In the genomic region with DNA sequence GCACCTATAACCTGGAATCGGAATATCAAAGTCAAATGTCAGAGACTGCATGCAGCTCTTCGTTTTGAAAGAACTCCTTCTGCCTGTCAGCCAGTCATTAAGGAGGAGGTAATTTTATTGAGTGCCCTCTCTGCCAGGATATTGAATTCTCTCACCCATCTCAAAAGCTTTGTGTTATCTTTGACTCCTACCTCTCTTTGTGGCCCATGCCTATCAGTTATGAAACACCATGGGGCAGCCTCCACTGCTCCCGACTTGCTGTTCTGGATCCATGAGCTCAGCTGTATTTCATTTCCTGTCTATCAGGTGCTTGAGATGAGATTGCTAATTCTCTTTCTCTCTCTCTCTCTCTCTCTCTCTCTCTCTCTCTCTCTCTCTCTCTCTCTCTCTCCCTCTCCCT, we compare ENCODE assay signal across 24 mouse cellular contexts.
DNase-seq lines count a peak whose midpoint lies in the region; ATAC-seq and TF ChIP-seq lines count a peak whose summit lies in the region.
"Had no signal": no experiment of that assay in that cellular context is flagged by ENCODE, and none has a peak within 500 bp of the region (broad histone marks: within the 10 kb centered on the region; RNA-seq: fewer than 3 reads in every experiment).

No protein-coding gene starts in this region.

- TF ChIP-seq POLR2A in brain, embryonic 14.5 days (IDR thresholded peaks at IDR 0.05; ENCODE audit: borderline replicate concordance, extremely low read depth, insufficient read depth, insufficient read length, poor library complexity, severe bottlenecking) = no peak

- no peak overlapping the region for H3K4me3 ChIP-seq in hindbrain, embryonic 10.5 days
- H3K4me3 ChIP-seq in hindbrain, embryonic 13.5 days = no peak overlapping the region
- no peak overlapping the region for H3K4me3 ChIP-seq in midbrain, embryonic 12.5 days
- H3K4me3 ChIP-seq in midbrain, postnatal 0 days (ENCODE audit: low read depth, low read length) = no peak overlapping the region
- H3K4me3 ChIP-seq: embryonic facial prominence, embryonic 10.5 days; embryonic facial prominence, embryonic 13.5 days; erythroblast, embryonic 14.5 days; heart, adult 2 months; heart, embryonic 10.5 days; heart, embryonic 13.5 days had no signal

- no peak overlapping the region for H3K9ac ChIP-seq in hindbrain, embryonic 13.5 days
- no peak overlapping the region for H3K9ac ChIP-seq in midbrain, embryonic 12.5 days (replicated peaks)
- no peak overlapping the region for H3K9ac ChIP-seq in midbrain, postnatal 0 days (replicated peaks; ENCODE audit: low read length, poor library complexity, severe bottlenecking)
- H3K9ac ChIP-seq: embryonic facial prominence, embryonic 13.5 days; heart, embryonic 13.5 days; hindbrain, embryonic 14.5 days had no signal

- no peak for TF ChIP-seq CTCF in midbrain, postnatal 0 days (IDR thresholded peaks at IDR 0.05)
- TF ChIP-seq CTCF in brain, embryonic 14.5 days (IDR thresholded peaks at IDR 0.05; ENCODE audit: borderline replicate concordance, extremely low read depth, insufficient read depth, insufficient read length) = no peak

- H3K9me3 ChIP-seq in hindbrain, embryonic 10.5 days = no peaks in the 10 kb centered on the region
- no peaks in the 10 kb centered on the region for H3K9me3 ChIP-seq in hindbrain, embryonic 13.5 days
- H3K9me3 ChIP-seq in midbrain, embryonic 12.5 days = no peaks in the 10 kb centered on the region
- H3K9me3 ChIP-seq in midbrain, postnatal 0 days (ENCODE audit: low read length) = no peaks in the 10 kb centered on the region
- H3K9me3 ChIP-seq: embryonic facial prominence, embryonic 10.5 days; embryonic facial prominence, embryonic 13.5 days; heart, embryonic 10.5 days; heart, embryonic 13.5 days had no signal

- no peak for ATAC-seq in hindbrain, embryonic 13.5 days (ENCODE audit: low FRiP score)
- ATAC-seq in midbrain, embryonic 12.5 days (ENCODE audit: low FRiP score, low read depth) = 0 out of 2 replicates have a peak, but pooled peaks have one; percentile 38
- ATAC-seq in midbrain, postnatal 0 days (ENCODE audit: low FRiP score) = no peak
- ATAC-seq: CD4-positive, CD25-positive, alpha-beta regulatory T cell, adult 4 months had no signal

- H3K27me3 ChIP-seq in hindbrain, embryonic 10.5 days (ENCODE audit: insufficient read depth, poor library complexity, severe bottlenecking) = no peaks in the 10 kb centered on the region
- no peaks in the 10 kb centered on the region for H3K27me3 ChIP-seq in hindbrain, embryonic 13.5 days
- H3K27me3 ChIP-seq in midbrain, embryonic 12.5 days = no peaks in the 10 kb centered on the region
- H3K27me3 ChIP-seq in midbrain, postnatal 0 days (ENCODE audit: insufficient read depth, low read length) = no peaks in the 10 kb centered on the region
- H3K27me3 ChIP-seq: embryonic facial prominence, embryonic 13.5 days; heart, embryonic 13.5 days had no signal

- WGBS in hindbrain, embryonic 10.5 days = 68% methylated on average over 3 of the region's 3 CpGs
- WGBS in hindbrain, embryonic 13.5 days = 55% methylated on average over 3 of the region's 3 CpGs
- 62% methylated on average over 3 of the region's 3 CpGs for WGBS in midbrain, embryonic 12.5 days
- WGBS in midbrain, postnatal 0 days = 51% methylated on average over 3 of the region's 3 CpGs

- H3K27ac ChIP-seq in hindbrain, embryonic 10.5 days = peak overlapping the region; percentile 35; the same call in 1 of the 2 replicates
- no peak overlapping the region for H3K27ac ChIP-seq in hindbrain, embryonic 13.5 days
- H3K27ac ChIP-seq in midbrain, embryonic 12.5 days (replicated peaks) = no peak overlapping the region
- no peak overlapping the region for H3K27ac ChIP-seq in midbrain, postnatal 0 days (ENCODE audit: low read depth, low read length)
- H3K27ac ChIP-seq: embryonic facial prominence, embryonic 10.5 days; embryonic facial prominence, embryonic 13.5 days; heart, adult 2 months; heart, embryonic 10.5 days; heart, embryonic 13.5 days; hindbrain, embryonic 14.5 days had no signal

- H3K4me2 ChIP-seq in hindbrain, embryonic 13.5 days = no peak overlapping the region
- no peak overlapping the region for H3K4me2 ChIP-seq in midbrain, embryonic 12.5 days (replicated peaks)
- H3K4me2 ChIP-seq in midbrain, postnatal 0 days (ENCODE audit: low read depth, low read length, poor library complexity, severe bottlenecking) = no peak overlapping the region
- H3K4me2 ChIP-seq: embryonic facial prominence, embryonic 13.5 days; heart, embryonic 13.5 days; hindbrain, embryonic 14.5 days had no signal

- DNase-seq in hindbrain, embryonic 10.5 days (ENCODE audit: low spot score) = no peak
- no peak for DNase-seq in midbrain, postnatal 0 days (ENCODE audit: low spot score)
- DNase-seq in brain, embryonic 14.5 days (ENCODE audit: low read depth) = peak; percentile 58
- DNase-seq in thymus, postnatal 14 days = no peak
- DNase-seq: adrenal gland, adult 2 months; adrenal gland, postnatal 14 days; cerebellum, adult 11-12 months; cerebellum, adult 8-10 months; cerebellum, postnatal 36 days; embryo, embryonic 11 days; gastrocnemius, postnatal 10 days; gastrocnemius, postnatal 36 days; heart, adult 2 months; heart, postnatal 14 days; heart, postnatal 4 days had no signal

- H3K36me3 ChIP-seq in hindbrain, embryonic 10.5 days = no peaks in the 10 kb centered on the region
- no peaks in the 10 kb centered on the region for H3K36me3 ChIP-seq in hindbrain, embryonic 13.5 days
- no peaks in the 10 kb centered on the region for H3K36me3 ChIP-seq in midbrain, embryonic 12.5 days
- no peaks in the 10 kb centered on the region for H3K36me3 ChIP-seq in midbrain, postnatal 0 days (ENCODE audit: insufficient read depth, low read length)
- H3K36me3 ChIP-seq: embryonic facial prominence, embryonic 10.5 days; embryonic facial prominence, embryonic 13.5 days; heart, embryonic 10.5 days; heart, embryonic 13.5 days had no signal

- peaks cover 7% of the 10 kb centered on the region for H3K4me1 ChIP-seq in hindbrain, embryonic 10.5 days (replicated peaks)
- 0 out of 2 replicates have a peak, but pooled peaks cover 4% of the 10 kb centered on the region for H3K4me1 ChIP-seq in hindbrain, embryonic 13.5 days (replicated peaks)
- H3K4me1 ChIP-seq in midbrain, embryonic 12.5 days = no peaks in the 10 kb centered on the region
- no peaks in the 10 kb centered on the region for H3K4me1 ChIP-seq in midbrain, postnatal 0 days (ENCODE audit: insufficient read depth, low read length)
- H3K4me1 ChIP-seq: embryonic facial prominence, embryonic 10.5 days; embryonic facial prominence, embryonic 13.5 days; heart, embryonic 10.5 days; heart, embryonic 13.5 days had no signal
